Mouse (Mus musculus) ES-E14 (cell line): ENCODE measurements around the gene Naa10. TPM values are rescaled to one million over a fixed set of nuclear protein-coding genes. Genes with fewer than 3 reads are reported as not detected.
A peak's percentile ranks its signal among the peaks of the same experiment; 100 is the strongest.

Experiments
- DNase-seq: peaks from one replicate; pipeline ENCODE4 v3.0.0-alpha.2; 2013; ENCODE audit warnings: low read depth, low spot score
- H3K27ac ChIP-seq: 2 replicates; pipeline ENCODE4 v1.5.1; 2012; ENCODE audit warnings: low read depth, mild to moderate bottlenecking, low read length, moderate library complexity, mixed read lengths; ENCODE audit not compliant: poor library complexity, insufficient read depth, severe bottlenecking
- H3K36me3 ChIP-seq: 2 replicates; pipeline ENCODE4 v1.6.1; 2012; ENCODE audit warnings: mild to moderate bottlenecking, low read length, moderate library complexity, mixed read lengths; ENCODE audit not compliant: control insufficient read depth, poor library complexity, insufficient read depth, severe bottlenecking
- H3K4me1 ChIP-seq, 2 experiments: fragments of 150-350 bp in 1 of 2; sonication (generic) in 1 of 2; 2 replicates each; pipeline ENCODE4 v1.6.1; 2012; ENCODE audit warnings: low read length in 2 of 2, mild to moderate bottlenecking in 1 of 2, mixed read lengths in 1 of 2; ENCODE audit not compliant: control insufficient read depth in 2 of 2, insufficient read depth in 2 of 2, poor library complexity in 1 of 2
- H3K4me3 ChIP-seq, 2 experiments: fragments of 150-350 bp in 1 of 2; sonication (generic) in 1 of 2; 2 replicates each; pipeline ENCODE4 v1.5.1; 2012; ENCODE audit warnings: low read length in 2 of 2, low read depth in 1 of 2, mild to moderate bottlenecking in 1 of 2, mixed read lengths in 1 of 2; ENCODE audit not compliant: insufficient read depth in 1 of 2, poor library complexity in 1 of 2, severe bottlenecking in 1 of 2
- H3K9ac ChIP-seq: 2 replicates; pipeline ENCODE4 v1.6.1; 2012; ENCODE audit warnings: low read depth, mild to moderate bottlenecking, low read length, mixed read lengths; ENCODE audit not compliant: poor library complexity, insufficient read depth, severe bottlenecking
- H3K9me3 ChIP-seq: fragments of 150-350 bp; sonication (generic); 2 replicates; pipeline ENCODE4 v1.6.1; 2012; ENCODE audit warnings: low read depth, mild to moderate bottlenecking, low read length; ENCODE audit not compliant: control insufficient read depth, insufficient read depth
- CHD2 ChIP-seq: IDR thresholded peaks from 2 replicates; pipeline ENCODE4 v1.6.1; 2014; ENCODE audit warnings: mild to moderate bottlenecking, low read depth, low read length, inconsistent platforms
- HCFC1 ChIP-seq: IDR thresholded peaks from 2 replicates; pipeline ENCODE4 v1.6.1; 2012; ENCODE audit warnings: low read length, inconsistent platforms, borderline replicate concordance; ENCODE audit not compliant: insufficient read depth
- MAFK ChIP-seq: IDR thresholded peaks from 2 replicates; pipeline ENCODE4 v1.6.1; 2014; ENCODE audit warnings: mild to moderate bottlenecking, low read depth, low read length, inconsistent platforms; ENCODE audit not compliant: insufficient read depth
- ZC3H11A ChIP-seq: IDR thresholded peaks from 2 replicates; pipeline ENCODE4 v1.6.1; 2012; ENCODE audit warnings: low read depth, mild to moderate bottlenecking, inconsistent platforms, low read length, borderline replicate concordance
- ZNF384 ChIP-seq: IDR thresholded peaks from 2 replicates; pipeline ENCODE4 v1.6.1; 2012; ENCODE audit warnings: low read depth, low read length, inconsistent platforms
- in situ Hi-C, 2 experiments: fragments of 600-800 bp; cut with MboI; formaldehyde crosslinking; loops; one replicate each; pipeline ENCODE4 v1.15.1; 2025; ENCODE audit warnings: low sequenced_read_pairs in 2 of 2, inconsistent platforms in 1 of 2; ENCODE audit not compliant: unreplicated experiment in 2 of 2
- total RNA-seq: library from RNA; depleted of rRNA; stranded (reverse); fragments of 300-350 nt; gene quantifications from 2 replicates; pipeline ENCODE4 v1.2.3, GENCODE M21; 2012

Gene Naa10
- total RNA-seq, 1 experiment = 145 TPM

DNA sequence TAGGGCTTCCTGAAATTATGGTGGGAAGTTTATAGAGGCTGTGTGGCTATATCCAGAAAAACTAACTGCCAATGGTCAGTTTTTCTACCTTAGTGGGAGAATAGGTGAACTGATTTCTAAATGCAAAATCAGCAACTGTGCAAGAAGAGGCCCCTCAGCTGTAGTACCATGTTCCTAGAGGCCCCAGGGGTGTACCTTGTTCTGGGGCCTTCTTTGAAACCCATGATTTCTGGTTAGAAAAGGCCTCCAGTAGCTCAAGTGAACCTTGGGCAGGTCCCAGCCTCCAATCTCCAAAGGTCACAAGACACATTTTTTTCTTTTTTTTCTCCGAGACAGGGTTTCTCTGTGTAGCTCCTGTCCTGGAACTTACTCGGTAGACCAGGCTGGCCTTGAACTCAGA lies 20.6 kb upstream of the Naa10 start:
- in situ Hi-C loops = no loop called here

GRCm38 (mm10) chrX:73941860-73942259 lies 20.1 kb upstream of the Naa10 start:
- TF ChIP-seq CHD2 (no peak), MAFK (no peak), HCFC1 (no peak), ZC3H11A (no peak), ZNF384 (no peak)
- DNase-seq = no peak
- Histone ChIP-seq H3K4me3 (no peak overlapping the region), H3K9ac (no peak overlapping the region), H3K27ac (no peak overlapping the region), H3K4me1 (no peaks in the 10 kb centered on the region), H3K9me3 (no peaks in the 10 kb centered on the region), H3K36me3 (peaks cover 36% of the 10 kb centered on the region)
- in situ Hi-C loops = no loop called here

More for the DNA sequence above, 20.6 kb upstream of the Naa10 start:
- DNase-seq = no peak
- no peak overlapping the region for H3K9ac ChIP-seq
- H3K9me3 ChIP-seq = no peaks in the 10 kb centered on the region
- no peak overlapping the region for H3K27ac ChIP-seq
- TF ChIP-seq ZNF384 = no peak
- no peak for TF ChIP-seq HCFC1
- no peak for TF ChIP-seq ZC3H11A
- no peak for TF ChIP-seq CHD2
- no peak for TF ChIP-seq MAFK
- no peak overlapping the region for H3K4me3 ChIP-seq
- no peaks in the 10 kb centered on the region for H3K4me1 ChIP-seq
- peaks cover 41% of the 10 kb centered on the region for H3K36me3 ChIP-seq

DNA sequence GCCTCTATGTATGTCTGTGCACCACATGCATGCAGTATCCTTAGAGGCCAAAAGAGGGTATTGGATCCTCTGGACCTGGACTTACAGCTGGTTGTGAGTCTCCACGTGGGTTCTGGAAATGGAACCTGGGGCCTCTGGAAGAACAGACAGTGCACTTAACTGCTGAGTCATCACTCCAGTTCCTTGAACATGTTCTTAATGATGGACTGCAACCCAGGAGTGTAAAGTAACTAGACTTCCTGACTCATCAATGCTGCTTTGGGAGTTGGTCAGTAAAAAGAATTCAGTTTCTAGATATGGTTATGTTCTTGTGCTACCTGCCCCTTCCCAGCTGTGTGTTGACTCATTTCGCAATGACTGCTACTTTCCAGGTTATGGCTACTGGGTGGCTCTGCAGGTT lies 10.1 kb upstream of the Naa10 start:
- Histone ChIP-seq H3K36me3 (peaks cover 13% of the 10 kb centered on the region), H3K9me3 (no peaks in the 10 kb centered on the region), H3K4me1 (peaks cover 4 to 7% of the 10 kb centered on the region in 2 experiments; a peak in 1 of 4 replicates), H3K9ac (no peak overlapping the region), H3K4me3 (no peak overlapping the region), H3K27ac (no peak overlapping the region)
- TF ChIP-seq HCFC1 (no peak), MAFK (peak; percentile 85)
- in situ Hi-C loops = no loop called here
- no peak for DNase-seq

DNA sequence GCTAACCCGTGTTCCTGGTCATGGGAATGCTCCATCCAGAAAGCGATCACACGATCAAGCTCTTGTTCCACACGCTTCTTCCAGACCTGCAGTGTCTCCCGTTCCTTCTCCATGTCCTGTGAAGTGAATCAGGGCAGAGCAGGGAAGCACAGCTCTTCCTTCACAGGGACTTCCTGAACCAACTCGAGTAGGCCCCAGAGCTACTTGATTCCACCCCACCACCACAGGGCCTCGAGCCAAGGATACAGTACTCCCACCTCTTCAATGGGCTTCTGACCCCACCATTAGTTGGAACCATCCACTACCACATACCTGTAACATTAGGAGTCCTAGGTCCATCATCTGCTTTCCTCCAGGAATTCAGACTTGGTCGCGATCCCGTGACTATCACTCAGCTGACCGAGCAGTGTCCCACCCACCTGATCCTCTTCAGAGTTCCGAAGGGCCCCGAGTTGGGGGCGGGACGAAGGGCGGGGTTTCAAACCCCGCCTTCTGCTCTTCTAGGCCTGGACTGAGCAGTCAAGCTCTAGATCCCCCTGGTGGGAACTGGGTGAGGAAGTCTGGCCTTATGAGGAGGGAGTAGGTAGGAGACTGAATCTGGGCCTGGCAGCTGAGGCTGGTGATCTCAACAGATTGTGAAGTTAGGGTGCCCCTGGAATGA lies 8.8 kb upstream of the Naa10 start, which contains the start of gene Renbp:
Renbp (minus strand) TSS at position 449 of the 661 bp plus-strand sequence.
- Histone ChIP-seq H3K9ac (peak within 1 kb of the TSS; percentile 65), H3K36me3 (peaks cover 18% of the 10 kb centered on the region), H3K27ac (peak within 1 kb of the TSS; percentile 71; the same call in 1 of the 2 replicates), H3K9me3 (no peaks in the 10 kb centered on the region), H3K4me1 (peaks cover 4 to 7% of the 10 kb centered on the region in 2 experiments; a peak in 1 of 4 replicates), H3K4me3 (peak within 1 kb of the TSS; percentile 62 to 95)
- TF ChIP-seq ZC3H11A = no peak
- in situ Hi-C loops = no loop called here
- DNase-seq = peak; percentile 75

- peak overlapping the region; percentile 77 for H3K9ac ChIP-seq
- DNase-seq = no peak
- in situ Hi-C loops = no loop called here
- peak overlapping the region; percentile 76 to 97 for H3K4me3 ChIP-seq
- peak overlapping the region; percentile 66; the same call in 1 of the 2 replicates for H3K27ac ChIP-seq
- no peaks in the 10 kb centered on the region for H3K4me1 ChIP-seq
- H3K36me3 ChIP-seq = peaks cover 17% of the 10 kb centered on the region
- TF ChIP-seq ZNF384 = peak; percentile 80
- TF ChIP-seq ZC3H11A = no peak
- TF ChIP-seq CHD2 = no peak
- H3K9me3 ChIP-seq = no peaks in the 10 kb centered on the region
Measured at GRCm38 (mm10) chrX:73922550-73922882, 772 bp upstream of the Naa10 start.
